Mouse (Mus musculus): ENCODE results near the gene Cdc42bpg. TPM values are rescaled to one million over a fixed set of nuclear protein-coding genes. Genes with fewer than 3 reads are reported as not detected.
"Not testable (repeated sequence)": the region's sequence is repeated elsewhere in the genome, so short reads cannot be mapped to it uniquely, and the experiment has no call there.

Cdc42bpg gene
- total RNA-seq, 2 experiments from 2014 or later, result 3.4 to 3.9 TPM

- intact Hi-C loops (cut with DNase I; ENCODE audit: low total_unique reads), result no loop called here
- no peak for DNase-seq
Observed at GRCm38 (mm10) chr19:6275740-6276389, 30.4 kb upstream of the Cdc42bpg start.

- peak; percentile 97 for DNase-seq
- intact Hi-C loops (cut with DNase I; ENCODE audit: low total_unique reads), result no loop called here
Observed at GRCm38 (mm10) chr19:6276426-6277421, 29.5 kb upstream of the Cdc42bpg start, which contains the start of gene Ehd1. Gene Ehd1, plus strand, starts transcription at chr19:6276725.

GRCm38 (mm10) chr19:6277661-6278438 lies 28.4 kb upstream of the Cdc42bpg start:
- intact Hi-C loops (cut with DNase I; ENCODE audit: low total_unique reads), result no loop called here
- peak; percentile 80 for DNase-seq

GRCm38 (mm10) chr19:6278439-6279073 lies 27.7 kb upstream of the Cdc42bpg start:
- intact Hi-C loops (cut with DNase I; ENCODE audit: low total_unique reads), result no loop called here
- no peak for DNase-seq

DNA sequence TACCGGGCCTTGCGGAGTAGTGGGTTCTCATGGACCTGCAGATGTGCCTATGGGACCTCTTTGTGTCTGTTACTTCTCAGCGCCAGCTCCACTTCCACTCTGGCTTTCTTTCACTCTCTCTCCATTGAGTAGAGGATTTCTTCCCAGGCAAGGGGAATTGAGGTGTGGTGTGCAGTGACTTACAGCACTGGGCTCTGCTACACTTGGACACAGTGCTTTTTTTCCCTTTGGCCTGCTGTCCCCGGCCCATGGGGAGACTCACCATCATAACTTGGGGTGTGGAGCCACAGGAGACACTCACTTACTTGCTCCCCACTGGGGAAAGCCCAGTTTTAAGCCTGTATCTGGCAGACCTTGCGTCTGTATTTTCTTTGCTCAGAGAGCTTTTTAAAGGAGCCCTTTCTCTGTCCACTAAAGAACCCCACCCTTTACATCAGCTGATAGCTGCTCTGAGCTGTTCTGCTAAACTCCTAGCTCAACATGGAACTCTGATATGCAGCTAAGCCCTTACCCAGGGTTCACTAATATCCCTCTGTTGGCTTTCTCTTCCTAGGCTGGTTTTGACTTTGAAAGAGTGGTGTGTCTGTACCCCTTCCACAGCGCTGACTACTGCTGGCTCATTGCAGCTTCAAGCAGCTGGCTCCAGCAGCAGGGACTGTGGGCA lies 26.6 kb upstream of the Cdc42bpg start:
- no peak for DNase-seq
- intact Hi-C loops (cut with DNase I; ENCODE audit: low total_unique reads), result no loop called here

- intact Hi-C loops (cut with DNase I; ENCODE audit: low total_unique reads), result no loop called here
- no peak for DNase-seq
Observed at GRCm38 (mm10) chr19:6280554-6280953, 25.7 kb upstream of the Cdc42bpg start.

GRCm38 (mm10) chr19:6281122-6282020 lies 24.9 kb upstream of the Cdc42bpg start:
- no peak for DNase-seq
- intact Hi-C loops (cut with DNase I; ENCODE audit: low total_unique reads), result no loop called here

DNA sequence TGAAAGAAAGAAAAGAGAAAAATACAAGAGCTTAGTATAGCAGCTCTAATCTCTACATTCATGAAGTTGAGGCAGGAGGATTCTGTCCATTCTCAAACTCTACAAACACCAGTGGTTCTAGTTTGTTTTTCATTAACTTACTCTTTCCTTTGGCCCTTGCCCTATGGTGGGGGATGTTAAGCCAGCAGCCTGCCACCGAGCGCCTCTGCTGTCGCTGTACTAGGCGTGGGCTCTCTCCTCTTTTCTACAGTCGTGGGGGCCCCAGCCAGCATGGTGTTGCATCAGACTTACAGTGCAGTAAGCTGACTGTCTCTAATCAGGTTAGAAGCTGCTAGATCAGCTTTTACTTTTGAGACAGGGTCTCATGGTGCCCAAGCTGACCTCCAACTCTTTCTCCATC lies 23.3 kb upstream of the Cdc42bpg start:
- intact Hi-C loops (cut with DNase I; ENCODE audit: low total_unique reads), result no loop called here
- no peak for DNase-seq

DNA sequence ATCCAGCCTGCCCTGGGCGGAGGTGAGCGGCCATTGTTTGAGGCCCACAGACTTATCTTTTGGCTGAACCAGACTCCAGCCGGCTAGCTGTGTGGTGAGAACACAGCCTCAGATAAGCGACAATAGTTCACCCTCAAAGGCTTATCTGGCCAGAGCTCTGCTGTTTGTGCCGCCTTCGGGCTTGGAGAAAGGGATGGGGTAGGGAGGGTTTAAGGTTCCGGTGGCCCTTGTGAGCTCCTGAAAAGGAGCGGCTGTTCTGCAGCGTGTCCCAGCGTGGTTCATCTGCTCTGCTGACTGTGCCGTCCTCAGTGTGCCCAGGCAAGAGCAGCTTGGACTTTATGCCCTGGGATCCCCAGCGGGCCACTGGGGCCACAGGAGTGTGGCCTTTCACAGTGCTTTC lies 21.8 kb upstream of the Cdc42bpg start:
- no peak for DNase-seq
- intact Hi-C loops (cut with DNase I; ENCODE audit: low total_unique reads), result no loop called here

GRCm38 (mm10) chr19:6285226-6285625 lies 21.0 kb upstream of the Cdc42bpg start:
- no peak for DNase-seq
- intact Hi-C loops (cut with DNase I; ENCODE audit: low total_unique reads), result no loop called here

DNA sequence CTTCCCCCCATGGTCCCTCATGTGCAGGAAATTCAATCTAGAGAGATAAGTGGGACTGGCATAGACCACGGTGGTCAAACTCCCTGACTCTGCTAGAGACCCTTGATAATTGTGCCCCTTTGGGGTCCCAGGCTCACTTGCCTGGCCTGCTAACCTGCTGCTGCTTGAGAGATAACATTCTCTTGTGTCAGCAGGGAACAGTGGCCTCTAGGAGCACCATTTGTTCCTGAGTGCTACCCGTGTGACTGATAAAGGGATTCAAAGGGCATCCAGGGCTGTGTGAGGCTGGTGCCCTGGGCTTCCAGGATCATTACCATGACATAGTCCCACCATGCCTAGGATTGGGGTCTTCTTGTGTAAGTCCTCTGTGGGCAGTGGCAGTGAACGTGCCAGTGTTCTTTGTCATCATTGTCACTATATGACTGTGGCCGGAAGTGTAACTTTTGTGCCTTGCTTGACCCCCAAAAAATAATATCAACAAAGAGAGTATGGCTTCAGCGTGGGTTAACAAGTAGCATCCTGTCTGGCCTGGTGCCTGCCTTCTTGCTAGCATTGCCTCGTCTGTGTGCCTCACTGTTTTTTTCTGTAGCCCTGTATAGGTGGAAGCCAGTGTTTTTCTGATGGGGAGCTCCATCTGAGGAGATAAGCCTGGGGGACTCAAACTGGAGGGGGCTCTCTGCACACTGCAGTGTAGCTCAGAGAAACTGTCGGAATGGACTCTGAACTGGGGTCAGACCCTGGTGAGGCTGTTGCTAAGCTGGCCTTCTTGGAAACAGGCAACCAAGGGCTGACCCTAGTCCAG lies 20.4 kb upstream of the Cdc42bpg start:
- intact Hi-C loops (cut with DNase I; ENCODE audit: low total_unique reads), result no loop called here
- no peak for DNase-seq

DNA sequence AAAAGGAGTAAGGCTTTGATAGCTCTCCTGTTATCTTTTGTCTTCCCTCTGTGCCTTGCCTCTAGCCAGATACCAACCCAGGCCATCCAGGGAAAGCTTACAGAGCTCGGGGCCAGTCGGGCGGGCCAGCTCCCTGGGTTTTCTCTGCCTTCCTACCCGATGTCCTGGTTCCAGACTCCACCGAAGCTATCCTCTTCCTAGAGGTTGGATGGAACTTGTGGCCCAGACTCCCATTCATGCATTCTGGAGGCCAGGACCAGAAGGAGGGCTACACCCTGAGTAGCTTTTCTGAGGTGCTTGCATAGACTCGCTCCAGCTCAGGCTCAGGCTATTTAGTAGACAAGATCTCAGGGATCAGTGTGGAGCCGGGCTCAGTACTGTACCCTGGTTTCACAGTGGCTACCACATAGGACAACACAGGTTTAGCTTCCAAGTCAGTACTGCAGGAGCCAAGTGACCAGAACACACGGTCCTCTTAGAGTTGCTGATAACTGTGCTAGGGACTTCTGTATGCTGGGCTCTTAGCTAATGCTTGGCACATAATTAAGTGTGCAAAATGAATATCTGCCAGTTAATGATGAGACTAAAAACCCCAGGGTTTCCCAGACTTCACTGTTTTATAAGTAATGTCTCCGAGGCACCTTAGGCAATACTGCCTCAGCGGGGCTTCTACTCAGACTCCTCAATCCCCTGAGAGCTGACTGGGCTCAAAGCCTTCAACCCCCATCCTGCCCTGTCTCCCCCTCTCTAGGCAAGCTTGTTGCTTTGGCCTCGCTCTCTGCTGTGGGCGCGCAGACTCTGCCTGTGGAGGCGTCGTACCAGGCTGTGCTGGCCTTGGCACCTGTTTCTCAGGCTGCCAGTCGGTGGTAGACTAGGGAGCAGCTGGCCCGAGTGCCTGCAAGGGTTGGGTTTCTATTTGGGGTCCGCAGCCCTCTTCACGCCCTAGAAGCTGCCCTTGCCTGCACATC lies 19.5 kb upstream of the Cdc42bpg start:
- DNase-seq, result peak; percentile 46

DNA sequence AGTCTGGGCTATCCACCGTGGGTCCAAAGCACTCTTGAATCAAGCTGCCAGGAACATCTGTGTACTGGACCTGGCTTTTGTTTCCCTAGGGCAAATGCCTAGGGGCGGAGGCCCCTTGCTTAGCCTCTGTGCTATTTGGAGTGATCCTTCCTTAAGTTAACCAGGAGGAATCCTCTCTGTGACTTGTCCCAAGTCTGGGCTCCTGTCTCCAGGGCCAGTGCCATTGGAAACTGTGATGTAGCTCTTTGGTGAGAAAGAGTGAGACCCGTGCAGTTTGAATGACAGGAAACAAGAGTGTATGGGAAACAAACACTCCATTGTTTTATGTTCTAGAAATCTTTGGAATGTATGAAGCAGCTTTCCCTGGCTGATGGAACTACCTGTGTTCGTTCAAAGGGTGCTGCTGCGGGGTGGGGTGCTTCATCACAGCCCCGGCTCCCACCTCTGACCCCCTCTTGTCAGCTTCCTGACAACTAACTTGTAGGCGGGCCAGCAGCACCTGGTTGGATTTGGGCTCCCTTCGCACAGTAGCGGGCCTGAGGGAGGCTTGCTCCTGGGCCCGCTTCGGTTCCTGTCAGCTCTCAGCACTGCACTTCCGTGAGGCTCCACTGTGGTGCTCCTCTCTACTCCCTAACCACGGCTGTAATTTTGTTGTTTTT lies 17.9 kb upstream of the Cdc42bpg start:
- intact Hi-C loops (cut with DNase I; ENCODE audit: low total_unique reads), result no loop called here
- no peak for DNase-seq

More for the DNA sequence above, 19.5 kb upstream of the Cdc42bpg start:
- intact Hi-C loops (cut with DNase I; ENCODE audit: low total_unique reads), result no loop called here

- intact Hi-C loops (cut with DNase I; ENCODE audit: low total_unique reads), result no loop called here
- DNase-seq, result no peak
Observed at GRCm38 (mm10) chr19:6289696-6290238, 16.5 kb upstream of the Cdc42bpg start.

- intact Hi-C loops (cut with DNase I; ENCODE audit: low total_unique reads); DNase-seq: not testable (repeated sequence)
Observed at GRCm38 (mm10) chr19:6290720-6291116, 15.5 kb upstream of the Cdc42bpg start.
